Mouse (Mus musculus) hindbrain, embryonic 12.5 days (tissue): ENCODE results near the gene Gm3448. TPM values are rescaled to one million over a fixed set of nuclear protein-coding genes. Genes with fewer than 3 reads are reported as not detected.
"Not testable (repeated sequence)": the region's sequence is repeated elsewhere in the genome, so short reads cannot be mapped to it uniquely, and the experiment has no call there.

Experiments
- ATAC-seq: fragments of 200-750 bp; cut with Nextera tagmentation; 2 replicates; pipeline ENCODE4 v1.8.0; 2017; ENCODE audit warnings: moderate TSS enrichment; ENCODE audit not compliant: low FRiP score
- H3K27ac ChIP-seq: fragments of 300-500 bp; sonication (generic); 2 replicates; pipeline ENCODE4 v1.5.1; 2016; ENCODE audit warnings: mild to moderate bottlenecking
- H3K27me3 ChIP-seq: fragments of 300-500 bp; sonication (generic); 2 replicates; pipeline ENCODE4 v1.6.1; 2016; ENCODE audit warnings: mild to moderate bottlenecking
- H3K36me3 ChIP-seq: fragments of 300-500 bp; sonication (generic); 2 replicates; pipeline ENCODE4 v1.6.1; 2016; ENCODE audit warnings: mild to moderate bottlenecking
- H3K4me1 ChIP-seq: fragments of 300-500 bp; sonication (generic); 2 replicates; pipeline ENCODE4 v1.6.1; 2016
- H3K4me2 ChIP-seq: fragments of 300-500 bp; sonication (generic); replicated peaks from 2 replicates; pipeline ENCODE4 v1.6.1; 2016; ENCODE audit warnings: mild to moderate bottlenecking
- H3K4me3 ChIP-seq: fragments of 300-500 bp; sonication (generic); 2 replicates; pipeline ENCODE4 v1.5.1; 2016; ENCODE audit warnings: mild to moderate bottlenecking
- H3K9ac ChIP-seq: fragments of 300-500 bp; sonication (generic); 2 replicates; pipeline ENCODE4 v1.6.1; 2016; ENCODE audit warnings: mild to moderate bottlenecking, moderate library complexity
- H3K9me3 ChIP-seq: fragments of 300-500 bp; sonication (generic); replicated peaks from 2 replicates; pipeline ENCODE4 v1.6.1; 2016; ENCODE audit warnings: mild to moderate bottlenecking
- WGBS: fragments of 180-500 bp; shearing (Covaris S2); methylation state at CpG from one replicate; pipeline ENCODE4 v1.1.7; 2016; 5-methylcytosine and 5-hydroxymethylcytosine counted together
- polyA plus RNA-seq: library from polyadenylated mRNA; unstranded; fragments of >200 nt; fragmentation: Nextera tagmentation; extraction: Ambion mirVana; gene quantifications from 2 replicates; pipeline ENCODE4 v1.2.1, GENCODE M21; 2016

The Gm3448 gene
- polyA plus RNA-seq, 1 experiment from 2014 or later: 6.5 TPM

DNA sequence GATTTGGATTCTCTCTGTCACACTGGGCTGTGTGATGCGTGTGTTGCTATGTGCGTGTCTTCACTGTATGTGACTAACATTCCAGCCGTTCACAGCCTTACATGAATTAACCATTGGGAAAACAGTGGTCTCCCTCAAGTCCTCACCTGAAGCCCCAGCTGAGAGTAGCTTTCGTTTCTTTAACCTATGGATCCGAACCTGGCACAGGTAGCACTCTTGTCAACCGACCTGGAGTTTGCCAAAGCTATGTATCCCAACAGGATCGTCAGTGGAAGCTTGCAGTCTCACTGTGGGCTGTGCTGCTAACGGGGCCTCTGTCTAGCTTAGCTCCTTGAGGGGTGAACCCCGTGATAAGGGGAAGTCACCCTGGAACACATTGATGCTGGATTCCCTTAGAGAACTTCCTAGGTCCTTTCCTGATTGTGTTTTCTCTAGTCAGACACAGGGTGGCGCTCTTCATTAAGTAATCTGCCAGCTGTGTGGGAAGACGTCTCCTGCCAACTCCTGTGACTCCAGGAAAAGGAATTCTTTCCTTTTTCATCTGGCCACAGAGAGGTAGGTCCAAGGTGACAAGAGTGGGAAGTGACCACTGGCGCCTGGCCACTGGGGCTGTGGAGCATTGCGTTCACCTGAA, 24.2 kb upstream of the Gm3448 start:
- H3K27me3 ChIP-seq: no peaks in the 10 kb centered on the region
- no peaks in the 10 kb centered on the region for H3K9me3 ChIP-seq
- H3K4me1 ChIP-seq: peaks cover 8% of the 10 kb centered on the region
- 42% methylated on average over 13 of the region's 13 CpGs for WGBS
- peak overlapping the region; percentile 35 for H3K4me2 ChIP-seq
- no peak overlapping the region; the same call in 1 of the 2 replicates for H3K4me3 ChIP-seq
- H3K27ac ChIP-seq: peak overlapping the region; percentile 68
- H3K9ac ChIP-seq: 0 out of 2 replicates have a peak overlapping the region, but pooled peaks have one; percentile 8
- ATAC-seq: peak; percentile 89
- peaks cover 35% of the 10 kb centered on the region for H3K36me3 ChIP-seq

DNA sequence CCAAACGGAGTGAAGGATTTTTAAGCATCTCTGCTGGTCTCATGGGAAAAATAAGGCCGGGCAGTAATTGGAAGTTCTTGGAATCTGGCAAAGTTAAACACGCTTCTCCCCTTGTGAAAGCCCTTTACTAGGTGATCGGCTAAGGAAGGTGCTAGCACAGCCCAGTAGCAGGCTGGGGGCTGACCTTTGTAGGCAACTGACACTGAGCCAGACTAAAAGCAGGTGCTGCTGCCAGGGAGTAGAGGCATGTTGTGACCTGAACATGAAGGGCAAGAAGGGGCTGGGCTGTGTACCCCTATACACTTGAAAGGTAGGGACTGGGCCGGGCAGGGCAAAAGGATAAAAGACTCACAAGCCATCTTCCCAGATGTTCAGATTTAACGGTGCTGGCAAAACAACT, 19.0 kb upstream of the Gm3448 start:
- WGBS: 89% methylated on average over 6 of the region's 6 CpGs
- Histone ChIP-seq H3K27ac (no peak overlapping the region), H3K4me2 (no peak overlapping the region), H3K9me3 (no peaks in the 10 kb centered on the region), H3K27me3 (no peaks in the 10 kb centered on the region), H3K36me3 (peaks cover 66% of the 10 kb centered on the region), H3K4me1 (no peaks in the 10 kb centered on the region), H3K4me3 (no peak overlapping the region), H3K9ac (no peak overlapping the region)
- ATAC-seq: no peak

DNA sequence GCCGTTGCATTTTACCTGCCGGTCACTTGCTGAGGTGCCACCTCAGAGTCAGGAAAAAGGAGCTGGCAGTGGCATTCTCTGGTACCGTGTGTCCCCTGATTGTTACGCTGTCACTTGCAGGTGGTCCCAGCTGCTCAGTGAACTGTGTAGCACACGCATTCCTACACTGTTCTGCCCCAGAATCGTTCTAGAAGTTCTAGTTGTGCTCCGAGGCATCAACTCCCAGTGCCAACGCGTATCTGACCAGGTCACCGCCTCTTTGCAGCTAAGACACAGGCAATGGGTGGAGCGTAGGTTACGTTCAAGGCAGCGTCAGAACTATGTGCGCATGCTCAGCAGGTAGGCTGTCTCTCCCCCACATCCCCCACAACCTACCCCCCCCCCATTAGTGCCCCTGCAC, 18.3 kb upstream of the Gm3448 start:
- no peak overlapping the region for H3K9ac ChIP-seq
- no peak overlapping the region for H3K4me2 ChIP-seq
- no peaks in the 10 kb centered on the region for H3K27me3 ChIP-seq
- peaks cover 73% of the 10 kb centered on the region for H3K36me3 ChIP-seq
- no peak overlapping the region for H3K27ac ChIP-seq
- H3K4me1 ChIP-seq: no peaks in the 10 kb centered on the region
- ATAC-seq: no peak
- 93% methylated on average over 14 of the region's 14 CpGs for WGBS
- H3K9me3 ChIP-seq: no peaks in the 10 kb centered on the region
- H3K4me3 ChIP-seq: no peak overlapping the region

DNA sequence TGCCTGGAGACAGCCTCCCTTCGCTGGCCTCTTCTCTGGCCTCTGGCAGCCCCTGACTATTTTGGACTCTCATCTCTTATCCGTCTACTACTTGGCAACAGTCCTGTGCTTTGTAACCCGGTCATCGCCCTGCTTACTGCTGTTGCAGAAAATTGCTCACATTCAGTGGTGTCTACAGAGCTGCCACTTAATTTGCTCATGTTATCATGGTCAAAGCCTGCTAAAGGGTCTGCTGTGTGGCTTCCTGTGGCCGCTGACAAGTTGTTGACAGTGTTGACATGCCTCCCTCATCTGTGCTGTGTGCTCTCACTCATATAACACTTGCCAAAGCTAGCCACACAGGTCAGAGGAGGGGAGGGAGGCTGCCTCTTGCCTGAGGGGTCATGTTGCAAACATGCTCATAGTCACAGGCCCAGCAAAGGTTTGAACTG, 16.8 kb upstream of the Gm3448 start:
- Histone ChIP-seq H3K27ac (no peak overlapping the region), H3K36me3 (peaks cover 63% of the 10 kb centered on the region), H3K4me2 (no peak overlapping the region), H3K9me3 (no peaks in the 10 kb centered on the region), H3K4me3 (no peak overlapping the region), H3K27me3 (no peaks in the 10 kb centered on the region), H3K4me1 (no peaks in the 10 kb centered on the region), H3K9ac (no peak overlapping the region)
- no peak for ATAC-seq
- WGBS: 89% methylated on average over 5 of the region's 5 CpGs

DNA sequence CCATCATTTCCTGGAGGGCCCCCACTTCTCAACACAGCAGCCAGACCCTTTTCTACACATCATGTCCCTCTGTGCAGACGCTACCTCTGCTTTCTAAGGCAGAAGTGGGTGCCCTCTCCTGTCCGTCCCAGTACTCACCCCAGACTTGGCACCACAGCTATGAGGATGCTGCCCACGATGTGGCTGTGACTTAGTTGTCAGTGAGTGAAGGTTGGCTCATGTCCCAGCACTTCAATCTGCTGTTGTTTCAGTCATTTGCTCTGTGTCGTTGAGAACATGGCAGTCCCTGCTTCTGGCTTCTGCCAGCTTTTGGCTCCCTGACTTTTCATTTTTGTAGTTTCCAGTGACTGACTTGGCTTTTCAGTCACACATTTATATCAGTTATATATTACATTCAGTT, 14.6 kb upstream of the Gm3448 start:
- Histone ChIP-seq H3K9me3 (no peaks in the 10 kb centered on the region), H3K4me1 (no peaks in the 10 kb centered on the region), H3K27me3 (no peaks in the 10 kb centered on the region), H3K9ac (no peak overlapping the region), H3K27ac (no peak overlapping the region), H3K4me3 (no peak overlapping the region), H3K4me2 (no peak overlapping the region), H3K36me3 (peaks cover 42% of the 10 kb centered on the region)
- 87% methylated on average over 4 of the region's 4 CpGs for WGBS
- ATAC-seq: no peak

DNA sequence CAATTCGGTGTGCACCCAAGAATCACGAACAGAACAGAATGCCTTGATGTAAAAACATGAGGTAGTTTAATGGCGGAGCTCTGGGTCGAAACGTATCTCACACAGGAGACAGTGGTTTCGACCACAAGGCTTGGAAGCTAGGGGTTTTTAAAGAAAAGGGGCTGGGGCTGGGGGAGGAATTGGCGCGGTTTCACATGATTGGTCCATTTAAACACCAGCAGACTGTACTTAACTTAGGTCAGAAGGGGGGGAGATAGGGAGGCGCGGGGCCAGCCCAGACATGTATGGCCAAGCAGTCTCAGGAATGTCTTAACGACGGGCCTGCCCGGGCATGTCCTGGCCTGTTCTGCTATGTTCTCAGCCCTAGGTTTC, 12.5 kb upstream of the Gm3448 start:
- H3K9ac ChIP-seq, H3K4me3 ChIP-seq, H3K9me3 ChIP-seq, ATAC-seq, H3K27me3 ChIP-seq, H3K4me2 ChIP-seq, H3K27ac ChIP-seq, H3K4me1 ChIP-seq: not testable (repeated sequence)
- 92% methylated on average over 12 of the region's 13 CpGs for WGBS
- peaks cover 25% of the 10 kb centered on the region for H3K36me3 ChIP-seq

DNA sequence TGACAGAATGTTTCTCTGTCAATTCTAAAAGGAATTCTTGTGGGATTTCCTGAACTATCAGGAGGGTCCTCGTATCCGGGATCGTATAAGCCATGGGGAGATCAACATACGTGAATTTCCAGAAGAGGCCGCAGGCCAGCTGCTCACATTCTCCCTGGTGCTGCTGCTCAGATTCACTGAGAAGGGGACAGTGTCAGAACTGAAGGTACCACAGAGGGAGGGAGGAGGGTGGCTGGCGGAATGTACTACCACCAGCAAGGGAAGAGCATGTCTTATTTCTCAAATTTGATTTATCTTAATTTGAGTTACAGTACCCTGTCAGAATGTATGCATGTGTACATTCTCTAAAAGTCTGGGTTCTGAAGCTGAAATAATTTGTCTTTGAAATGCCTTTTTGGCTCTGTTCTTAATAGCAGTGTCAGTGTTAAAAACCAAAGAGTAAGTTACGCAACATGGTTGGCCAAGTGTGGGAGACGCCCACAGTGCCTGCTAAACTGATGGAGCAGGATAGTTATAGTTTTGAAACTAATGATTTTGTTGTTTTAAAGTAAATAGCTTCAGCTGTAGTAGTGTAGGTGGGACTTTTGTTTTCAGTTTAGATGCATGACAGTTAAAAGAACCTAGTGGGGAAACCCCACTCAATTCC, 12.0 kb upstream of the Gm3448 start:
- not testable (repeated sequence) for H3K4me3 ChIP-seq, ATAC-seq, H3K9me3 ChIP-seq, H3K27me3 ChIP-seq, H3K27ac ChIP-seq, H3K9ac ChIP-seq, H3K4me1 ChIP-seq, H3K4me2 ChIP-seq
- H3K36me3 ChIP-seq: peaks cover 24% of the 10 kb centered on the region
- 95% methylated on average over 6 of the region's 8 CpGs for WGBS

DNA sequence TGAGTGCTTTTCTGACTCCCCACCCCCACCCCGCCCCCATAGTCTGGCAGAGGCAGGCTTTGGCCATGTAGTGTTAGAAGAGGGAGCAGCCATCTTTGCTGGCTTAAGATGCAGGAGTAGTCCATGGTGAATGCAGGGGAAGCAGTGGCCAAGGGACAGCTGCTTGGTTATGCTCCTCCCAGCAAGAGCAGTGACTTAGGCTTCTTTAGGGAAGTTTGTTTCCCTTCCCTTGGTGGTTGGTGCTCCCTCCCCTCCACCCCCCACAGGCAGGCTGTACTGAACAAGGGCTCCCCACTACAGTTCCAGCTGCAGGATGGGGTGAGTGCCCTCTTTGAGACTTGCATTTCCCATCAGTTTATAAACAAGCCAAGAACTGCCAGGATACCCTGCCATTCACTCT, 11.4 kb upstream of the Gm3448 start:
- H3K27me3 ChIP-seq, H3K4me1 ChIP-seq, H3K9ac ChIP-seq, H3K4me3 ChIP-seq, H3K9me3 ChIP-seq, H3K27ac ChIP-seq, H3K4me2 ChIP-seq, ATAC-seq: not testable (repeated sequence)
- 56% methylated on average over 1 of the region's 1 CpGs for WGBS
- H3K36me3 ChIP-seq: peaks cover 18% of the 10 kb centered on the region

DNA sequence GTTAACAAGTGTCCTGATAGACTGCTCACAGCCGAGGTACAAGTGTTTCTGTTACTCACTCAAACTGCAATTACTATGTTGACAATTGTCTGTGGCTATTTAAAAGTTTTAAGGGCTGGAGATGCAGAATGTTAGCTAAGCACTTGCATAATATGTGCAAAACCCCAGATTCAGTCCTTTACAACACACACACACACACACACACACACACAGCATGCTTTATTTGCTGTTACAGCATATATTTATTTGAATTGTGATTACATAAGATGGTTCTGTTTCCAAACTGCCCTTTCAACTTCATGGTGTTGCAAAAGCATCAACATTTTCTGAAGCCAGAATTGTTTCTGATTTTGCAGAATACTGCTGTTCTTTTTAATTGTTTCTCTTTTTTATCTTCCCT, 9.0 kb upstream of the Gm3448 start:
- not testable (repeated sequence) for H3K9me3 ChIP-seq, ATAC-seq
- no CpG with 5 or more reads among the region's 1 CpGs for WGBS

DNA sequence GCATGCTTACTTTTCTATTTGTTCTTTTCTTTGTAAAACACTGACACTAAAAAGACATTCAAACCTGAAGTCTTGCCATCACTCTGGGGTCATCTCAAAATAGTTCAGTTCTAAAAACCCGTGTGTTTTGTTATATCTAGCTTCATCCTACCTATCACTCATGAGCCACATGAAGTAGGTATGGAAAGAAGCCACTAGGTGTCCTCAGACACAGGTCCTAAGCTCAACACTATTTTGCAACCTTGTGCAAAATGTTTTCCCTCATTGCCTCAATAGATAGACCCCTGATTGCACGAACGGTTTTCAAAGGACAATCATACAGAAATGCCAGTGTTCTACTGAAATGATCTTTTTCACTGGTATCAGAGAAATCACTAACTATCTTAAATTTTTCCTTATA, 882 bp downstream of the Gm3448 start:
- not testable (repeated sequence) for ATAC-seq, H3K9me3 ChIP-seq, H3K4me2 ChIP-seq, H3K27ac ChIP-seq, H3K4me3 ChIP-seq, H3K36me3 ChIP-seq, H3K4me1 ChIP-seq, H3K9ac ChIP-seq, H3K27me3 ChIP-seq
- WGBS: no CpG with 5 or more reads among the region's 3 CpGs

More for the DNA sequence above, 9.0 kb upstream of the Gm3448 start:
- H3K4me2 ChIP-seq, H3K27me3 ChIP-seq, H3K36me3 ChIP-seq, H3K4me1 ChIP-seq, H3K4me3 ChIP-seq, H3K9ac ChIP-seq, H3K27ac ChIP-seq: not testable (repeated sequence)

DNA sequence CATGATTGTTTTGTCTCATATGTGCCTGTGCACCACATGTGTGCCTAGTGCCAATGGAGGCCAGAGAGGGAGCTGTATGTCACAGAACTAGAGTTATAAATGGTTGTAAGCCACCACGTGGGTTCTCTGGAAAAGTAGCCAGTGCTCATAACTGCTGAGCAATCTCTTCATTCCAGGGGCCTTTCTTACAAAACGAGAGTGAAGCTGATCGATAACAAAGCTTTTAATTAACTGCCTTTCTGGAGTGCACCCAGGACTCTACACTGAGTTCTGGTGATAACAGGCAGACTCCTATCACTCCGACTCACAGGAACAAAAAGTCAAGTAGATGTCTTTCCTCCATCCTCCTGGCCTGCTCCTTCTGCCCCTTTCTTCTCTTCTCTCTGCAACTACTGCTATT, 9.9 kb downstream of the Gm3448 start:
- no CpG with 5 or more reads among the region's 4 CpGs for WGBS

DNA sequence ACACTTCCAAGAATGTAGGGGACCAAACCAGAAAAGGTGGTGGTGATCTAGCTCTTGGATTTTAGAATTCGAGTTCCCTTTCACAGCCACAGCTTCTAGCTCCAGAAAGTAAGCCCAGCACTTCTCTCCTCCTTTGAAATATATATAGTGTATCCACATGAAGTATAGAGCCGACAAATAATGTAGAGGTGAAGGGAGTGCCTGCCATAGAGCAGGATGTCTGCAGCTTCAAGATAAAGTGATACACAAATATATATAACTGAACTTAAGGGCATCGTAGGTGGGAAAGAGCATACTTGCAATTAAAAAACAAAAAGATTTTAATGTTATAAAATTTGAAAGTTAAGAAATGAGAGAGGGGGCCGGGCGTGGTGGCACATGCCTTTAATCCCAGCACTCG, 15.8 kb downstream of the Gm3448 start:
- not testable (repeated sequence) for H3K4me3 ChIP-seq, H3K27me3 ChIP-seq, H3K4me2 ChIP-seq, ATAC-seq, H3K4me1 ChIP-seq, H3K9ac ChIP-seq, H3K9me3 ChIP-seq, H3K27ac ChIP-seq, H3K36me3 ChIP-seq
- no CpG with 5 or more reads among the region's 6 CpGs for whole genome bisulfite sequencing

More for the DNA sequence above, 9.9 kb downstream of the Gm3448 start:
- not testable (repeated sequence) for H3K27me3 ChIP-seq, H3K9ac ChIP-seq, ATAC-seq, H3K4me1 ChIP-seq, H3K4me3 ChIP-seq, H3K4me2 ChIP-seq, H3K27ac ChIP-seq, H3K9me3 ChIP-seq, H3K36me3 ChIP-seq

DNA sequence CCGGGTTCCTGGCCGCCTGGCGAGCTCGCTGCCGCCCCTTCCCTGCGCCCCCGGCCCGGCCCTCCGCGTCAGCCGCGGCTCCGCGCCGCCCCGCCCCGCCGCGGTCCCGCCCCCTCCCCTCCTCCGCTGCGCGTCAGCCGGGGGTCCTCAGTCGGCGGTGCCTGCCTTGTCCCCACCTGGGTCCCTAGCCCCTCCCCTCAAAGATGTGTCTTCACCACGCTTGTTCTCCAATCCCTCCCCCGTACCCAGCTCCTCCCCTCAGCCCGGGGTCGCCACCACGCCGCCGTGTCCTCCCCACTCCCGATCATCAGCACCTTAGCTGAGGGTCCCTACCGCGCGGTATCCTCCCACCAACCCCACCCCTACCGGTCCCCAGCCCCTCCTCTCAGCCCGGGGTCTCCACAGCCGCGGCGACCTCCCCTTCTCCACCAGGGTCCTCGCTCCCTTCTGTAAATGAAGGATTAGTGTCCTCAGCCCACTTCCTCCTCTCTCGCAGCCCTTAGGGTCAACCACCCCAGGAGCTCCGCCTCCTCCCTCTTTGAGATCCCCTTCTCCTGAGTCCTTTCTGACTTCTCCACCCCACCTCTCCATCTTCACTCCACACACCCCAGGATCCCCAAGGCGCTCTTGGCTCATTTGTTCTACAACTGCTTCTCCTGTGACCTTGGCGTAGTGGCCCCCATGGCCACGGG, 16.7 kb downstream of the Gm3448 start:
- WGBS: no CpG with 5 or more reads among the region's 48 CpGs
- peak; percentile 92 for ATAC-seq
- not testable (repeated sequence) for H3K4me2 ChIP-seq, H3K27me3 ChIP-seq, H3K4me3 ChIP-seq, H3K27ac ChIP-seq, H3K9me3 ChIP-seq, H3K36me3 ChIP-seq, H3K4me1 ChIP-seq, H3K9ac ChIP-seq
